Mouse (Mus musculus): Measurements from ENCODE around the gene Gatad2b. TPM values are rescaled to one million over a fixed set of nuclear protein-coding genes. Genes with fewer than 3 reads are reported as not detected.

Gatad2b gene
- polyA plus RNA-seq, 1 experiment from 2014 or later, result 10.4 TPM

DNA sequence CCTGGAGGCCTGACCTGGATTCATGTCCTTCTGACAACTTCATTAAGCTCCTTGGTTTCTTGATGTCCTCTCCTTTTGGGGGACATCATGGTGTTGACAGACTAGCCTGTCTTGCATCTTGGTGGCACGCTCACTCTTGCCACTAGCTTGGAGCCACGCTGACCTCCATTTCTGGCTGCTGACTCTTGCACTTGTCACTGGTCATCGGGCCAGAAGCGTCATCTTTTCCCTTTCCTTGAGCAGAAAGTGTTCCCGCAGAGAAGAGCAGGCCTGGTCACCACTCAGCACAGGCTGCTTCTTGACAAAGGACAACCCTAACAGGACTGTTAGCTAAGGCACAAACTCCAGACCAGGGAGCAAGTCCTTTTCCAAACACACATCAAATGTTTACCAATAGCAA is 113.4 kb downstream of the Gatad2b start:
- H3K36me3 ChIP-seq (ENCODE audit: control insufficient read depth, insufficient read depth, low read length), result peaks cover 52% of the 10 kb centered on the region
- no peak overlapping the region for H3K4me2 ChIP-seq
- no peak overlapping the region for H3K4me3 ChIP-seq (ENCODE audit: low read depth, low read length)
- ATAC-seq (ENCODE audit: low FRiP score), result no peak
- no peaks in the 10 kb centered on the region for H3K27me3 ChIP-seq (ENCODE audit: control insufficient read depth, insufficient read depth, low read length)
- no peak overlapping the region for H3K9ac ChIP-seq (ENCODE audit: low read length)
- H3K9me3 ChIP-seq (ENCODE audit: control insufficient read depth, low read length), result no peaks in the 10 kb centered on the region
- H3K27ac ChIP-seq (ENCODE audit: low read depth, low read length), result no peak overlapping the region
- 91% methylated on average over 5 of the region's 5 CpGs for WGBS
- no peaks in the 10 kb centered on the region for H3K4me1 ChIP-seq (ENCODE audit: control insufficient read depth, insufficient read depth, low read length)
- DNase-seq (ENCODE audit: low spot score, missing footprints), result no peak

GRCm38 (mm10) chr3:90408721-90409120 is 115.7 kb downstream of the Gatad2b start:
- Histone ChIP-seq H3K4me1 (ENCODE audit: control insufficient read depth, insufficient read depth, low read length) (no peaks in the 10 kb centered on the region), H3K4me3 (ENCODE audit: low read depth, low read length) (no peak overlapping the region), H3K36me3 (ENCODE audit: control insufficient read depth, insufficient read depth, low read length) (peaks cover 39% of the 10 kb centered on the region), H3K27me3 (ENCODE audit: control insufficient read depth, insufficient read depth, low read length) (no peaks in the 10 kb centered on the region), H3K9ac (ENCODE audit: low read length) (no peak overlapping the region), H3K9me3 (ENCODE audit: control insufficient read depth, low read length) (no peaks in the 10 kb centered on the region), H3K4me2 (no peak overlapping the region), H3K27ac (ENCODE audit: low read depth, low read length) (no peak overlapping the region)
- DNase-seq (ENCODE audit: low spot score, missing footprints) (no peak), ATAC-seq (ENCODE audit: low FRiP score) (no peak)
- 95% methylated on average over 3 of the region's 3 CpGs for WGBS

DNA sequence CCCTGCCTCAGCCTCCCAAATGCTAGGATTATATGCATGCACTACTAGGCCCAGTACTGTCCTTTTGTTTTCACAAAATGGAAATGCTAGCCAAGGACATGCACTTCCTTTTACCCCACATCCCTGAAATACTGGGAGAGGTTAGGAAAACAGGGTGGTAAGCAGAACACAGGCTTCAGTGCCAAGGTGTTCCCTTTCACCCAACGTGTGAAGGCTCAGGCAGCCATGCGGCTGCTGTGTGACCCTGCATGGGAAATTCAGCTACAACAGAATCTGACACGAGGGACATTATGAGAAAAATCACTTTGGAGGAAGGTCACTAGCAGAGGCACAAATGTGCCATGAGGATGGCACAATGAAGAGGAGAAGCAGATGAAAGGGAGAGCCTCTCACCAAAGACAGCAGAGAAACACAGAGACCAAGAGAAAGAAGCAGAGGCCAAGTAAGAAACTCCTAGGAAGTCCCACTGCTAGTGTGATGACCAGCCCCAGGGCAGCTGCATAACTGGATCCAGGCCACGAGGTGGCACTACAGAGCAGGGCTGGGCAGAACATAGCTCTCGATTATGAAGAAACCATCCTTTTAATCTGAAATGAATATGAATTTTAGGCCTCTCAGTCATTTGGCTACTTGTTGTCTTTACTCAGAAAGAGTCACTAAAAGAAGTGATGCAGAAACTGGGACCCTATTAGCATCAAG is 119.5 kb downstream of the Gatad2b start:
- no peaks in the 10 kb centered on the region for H3K4me1 ChIP-seq (ENCODE audit: control insufficient read depth, insufficient read depth, low read length)
- H3K27me3 ChIP-seq (ENCODE audit: control insufficient read depth, insufficient read depth, low read length), result no peaks in the 10 kb centered on the region
- H3K4me3 ChIP-seq (ENCODE audit: low read depth, low read length), result no peak overlapping the region
- no peak overlapping the region for H3K9ac ChIP-seq (ENCODE audit: low read length)
- ATAC-seq (ENCODE audit: low FRiP score), result 0 out of 2 replicates have a peak, but pooled peaks have one; percentile 59
- DNase-seq (ENCODE audit: low spot score, missing footprints), result peak; percentile 95
- peaks cover 28% of the 10 kb centered on the region for H3K36me3 ChIP-seq (ENCODE audit: control insufficient read depth, insufficient read depth, low read length)
- H3K9me3 ChIP-seq (ENCODE audit: control insufficient read depth, low read length), result no peaks in the 10 kb centered on the region
- WGBS, result 54% methylated on average over 5 of the region's 5 CpGs
- no peak overlapping the region for H3K4me2 ChIP-seq
- no peak overlapping the region for H3K27ac ChIP-seq (ENCODE audit: low read depth, low read length)

DNA sequence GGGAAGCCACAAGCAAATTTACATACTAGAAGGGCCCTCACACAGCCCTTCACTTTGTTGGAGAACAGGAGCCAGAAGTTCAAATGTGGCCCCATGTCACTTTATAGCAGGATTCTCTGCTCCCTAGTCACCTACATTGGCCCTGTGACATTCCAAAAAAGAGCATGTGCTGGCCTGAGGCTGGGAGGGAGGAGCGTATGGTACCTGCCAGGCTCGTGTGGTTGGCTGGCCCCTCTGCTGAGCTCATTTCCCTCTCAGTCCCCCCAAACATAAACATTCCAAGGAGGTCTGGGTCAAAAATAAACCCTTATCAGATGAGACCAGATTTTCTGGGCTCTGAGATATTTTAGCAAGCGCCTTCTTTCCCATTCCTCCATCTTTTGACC is 120.0 kb downstream of the Gatad2b start:
- Histone ChIP-seq H3K9me3 (ENCODE audit: control insufficient read depth, low read length) (no peaks in the 10 kb centered on the region), H3K4me2 (no peak overlapping the region), H3K27ac (ENCODE audit: low read depth, low read length) (no peak overlapping the region), H3K4me3 (ENCODE audit: low read depth, low read length) (no peak overlapping the region), H3K27me3 (ENCODE audit: control insufficient read depth, insufficient read depth, low read length) (no peaks in the 10 kb centered on the region), H3K9ac (ENCODE audit: low read length) (no peak overlapping the region), H3K36me3 (ENCODE audit: control insufficient read depth, insufficient read depth, low read length) (peaks cover 23% of the 10 kb centered on the region), H3K4me1 (ENCODE audit: control insufficient read depth, insufficient read depth, low read length) (no peaks in the 10 kb centered on the region)
- WGBS, result 75% methylated on average over 3 of the region's 3 CpGs
- DNase-seq (ENCODE audit: low spot score, missing footprints) (no peak), ATAC-seq (ENCODE audit: low FRiP score) (no peak)

Small RNAs within 50 kb of the gene (microRNA-seq; reads per million reads assigned to microRNA genes)
- not detected for gene Mir7012

Other genes with a start within 250 kb of the Gatad2b start
- 207 and 227 TPM in 2 replicates for gene 4933434E20Rik, start 241.5 kb upstream of the Gatad2b start, polyA plus RNA-seq (2014; fragmentation: Nextera tagmentation; extraction: Ambion mirVana)
- gene Ubap2l, start 240.6 kb upstream of the Gatad2b start, polyA plus RNA-seq (2014; fragmentation: Nextera tagmentation; extraction: Ambion mirVana), result 209 and 218 TPM in 2 replicates
- 499 and 533 TPM in 2 replicates for gene Tpm3, start 220.5 kb upstream of the Gatad2b start, polyA plus RNA-seq (2014; fragmentation: Nextera tagmentation; extraction: Ambion mirVana)
- 0.57 and 0.60 TPM in 2 replicates for gene Nup210l, start 189.0 kb upstream of the Gatad2b start, polyA plus RNA-seq (2014; fragmentation: Nextera tagmentation; extraction: Ambion mirVana)
- 1,063 and 1,232 TPM in 2 replicates for gene Rps27, start 79.5 kb upstream of the Gatad2b start, polyA plus RNA-seq (2014; fragmentation: Nextera tagmentation; extraction: Ambion mirVana)
- 14.4 and 16.4 TPM in 2 replicates for gene Rab13, start 79.5 kb upstream of the Gatad2b start, polyA plus RNA-seq (2014; fragmentation: Nextera tagmentation; extraction: Ambion mirVana)
- 110 and 112 TPM in 2 replicates for gene Jtb, start 61.6 kb upstream of the Gatad2b start, polyA plus RNA-seq (2014; fragmentation: Nextera tagmentation; extraction: Ambion mirVana)
- gene Creb3l4, start 49.7 kb upstream of the Gatad2b start, polyA plus RNA-seq (2014; fragmentation: Nextera tagmentation; extraction: Ambion mirVana), result 3.2 and 4.3 TPM in 2 replicates
- 58.7 and 59.4 TPM in 2 replicates for gene Slc39a1, start 45.0 kb upstream of the Gatad2b start, polyA plus RNA-seq (2014; fragmentation: Nextera tagmentation; extraction: Ambion mirVana)
- gene Crtc2, start 39.0 kb upstream of the Gatad2b start, polyA plus RNA-seq (2014; fragmentation: Nextera tagmentation; extraction: Ambion mirVana), result 8.0 and 9.0 TPM in 2 replicates
- gene Dennd4b, start 28.0 kb upstream of the Gatad2b start, polyA plus RNA-seq (2014; fragmentation: Nextera tagmentation; extraction: Ambion mirVana), result 3.8 and 4.0 TPM in 2 replicates
- gene Slc27a3, start 96.8 kb downstream of the Gatad2b start, polyA plus RNA-seq (2014; fragmentation: Nextera tagmentation; extraction: Ambion mirVana), result 9.3 and 10.0 TPM in 2 replicates
- gene Ints3, start 140.4 kb downstream of the Gatad2b start, polyA plus RNA-seq (2014; fragmentation: Nextera tagmentation; extraction: Ambion mirVana), result 34.4 and 34.7 TPM in 2 replicates
- 2.4 and 2.7 TPM in 2 replicates for gene Npr1, start 172.7 kb downstream of the Gatad2b start, polyA plus RNA-seq (2014; fragmentation: Nextera tagmentation; extraction: Ambion mirVana)
- gene Ilf2, start 182.9 kb downstream of the Gatad2b start, polyA plus RNA-seq (2014; fragmentation: Nextera tagmentation; extraction: Ambion mirVana), result 338 and 369 TPM in 2 replicates
- 70.9 and 77.2 TPM in 2 replicates for gene Snapin, start 197.9 kb downstream of the Gatad2b start, polyA plus RNA-seq (2014; fragmentation: Nextera tagmentation; extraction: Ambion mirVana)
- gene Chtop, start 216.3 kb downstream of the Gatad2b start, polyA plus RNA-seq (2014; fragmentation: Nextera tagmentation; extraction: Ambion mirVana), result 138 and 146 TPM in 2 replicates
- gene S100a1, start 221.2 kb downstream of the Gatad2b start, polyA plus RNA-seq (2014; fragmentation: Nextera tagmentation; extraction: Ambion mirVana), result 6.9 and 8.0 TPM in 2 replicates
- gene S100a13, start 221.3 kb downstream of the Gatad2b start, polyA plus RNA-seq (2014; fragmentation: Nextera tagmentation; extraction: Ambion mirVana), result 11.6 and 14.1 TPM in 2 replicates
- not detected in 2 replicates for gene S100a14, start 233.7 kb downstream of the Gatad2b start, polyA plus RNA-seq (2014; fragmentation: Nextera tagmentation; extraction: Ambion mirVana)
- gene S100a16, start 244.1 kb downstream of the Gatad2b start, polyA plus RNA-seq (2014; fragmentation: Nextera tagmentation; extraction: Ambion mirVana), result 37.2 and 40.0 TPM in 2 replicates